Mouse (Mus musculus) bone marrow macrophage, adult 2 months (primary cell): ENCODE measurements around the gene Esrrg.

ENCODE experiments used
- CTCF ChIP-seq: IDR thresholded peaks from 2 replicates; pipeline ENCODE4 v1.5.1; 2012; ENCODE audit warnings: low read depth, mild to moderate bottlenecking, low read length, moderate library complexity
- POLR2A ChIP-seq: IDR thresholded peaks from 2 replicates; pipeline ENCODE4 v1.6.1; 2012; ENCODE audit warnings: mild to moderate bottlenecking, low read depth, low read length, borderline replicate concordance

DNA sequence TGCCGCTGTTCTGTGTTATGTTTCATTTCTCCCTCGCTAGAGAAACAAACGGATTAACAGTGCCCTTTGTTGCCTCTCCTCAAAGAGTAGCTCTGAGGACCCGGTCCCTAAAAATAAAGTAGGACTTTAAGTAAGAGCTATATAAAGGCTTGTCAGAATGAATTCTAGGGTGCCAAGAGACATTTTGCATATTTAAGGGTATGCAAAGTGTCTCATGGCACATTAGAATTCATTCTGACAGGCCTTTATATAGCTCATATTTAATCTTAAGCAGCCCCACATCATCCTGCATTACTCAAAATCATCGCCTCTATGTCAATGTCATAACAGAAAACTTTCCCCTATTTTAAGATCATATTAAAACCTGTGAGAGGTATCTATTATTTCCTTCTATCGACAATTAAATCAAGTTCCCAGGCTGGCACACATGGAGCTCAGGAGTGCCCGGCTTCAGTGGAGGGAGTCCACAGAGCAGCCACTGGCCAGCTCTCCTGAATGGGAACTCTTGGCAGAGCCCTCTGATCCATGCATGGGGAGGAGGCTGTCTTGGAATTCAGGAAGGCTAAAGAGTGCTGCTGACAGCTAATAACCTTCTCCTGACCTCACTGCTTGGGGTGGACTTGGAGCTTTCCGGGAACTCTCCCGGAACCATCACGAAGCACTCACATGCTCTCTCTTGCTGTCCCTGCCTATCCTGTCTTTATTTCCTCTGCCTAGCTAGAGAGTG is 606.5 kb downstream of the Esrrg start:
- TF ChIP-seq POLR2A (no peak), CTCF (no peak)
